Mouse (Mus musculus): ENCODE measurements around the gene Hist1h1b. TPM values are rescaled to one million over a fixed set of nuclear protein-coding genes. Genes with fewer than 3 reads are reported as not detected.
"Not testable (repeated sequence)": the region's sequence is repeated elsewhere in the genome, so short reads cannot be mapped to it uniquely, and the experiment has no call there.

The Hist1h1b gene
- polyA plus RNA-seq, 1 experiment from 2014 or later, result 3.2 TPM

GRCm38 (mm10) chr13:21778814-21779766 lies 1.3 kb downstream of the Hist1h1b start:
- no peaks in the 10 kb centered on the region for H3K36me3 ChIP-seq
- peak overlapping the region; percentile 71 for H3K9ac ChIP-seq
- peak overlapping the region; percentile 54 for H3K4me3 ChIP-seq
- H3K27me3 ChIP-seq, result no peaks in the 10 kb centered on the region
- no peaks in the 10 kb centered on the region for H3K9me3 ChIP-seq
- peaks cover 42% of the 10 kb centered on the region for H3K4me1 ChIP-seq (replicated peaks)
- WGBS, result 5% methylated on average over 33 of the region's 33 CpGs
- H3K4me2 ChIP-seq, result peak overlapping the region; percentile 94
- peak overlapping the region; percentile 82 for H3K27ac ChIP-seq (replicated peaks)
- ATAC-seq (ENCODE audit: low read depth), result peak; percentile 94

GRCm38 (mm10) chr13:21755707-21756106 lies 24.7 kb downstream of the Hist1h1b start:
- Histone ChIP-seq H3K4me1 (replicated peaks) (peaks cover 18% of the 10 kb centered on the region), H3K36me3 (no peaks in the 10 kb centered on the region), H3K4me2 (peak overlapping the region; percentile 25; the same call in 1 of the 2 replicates), H3K27me3 (no peaks in the 10 kb centered on the region), H3K27ac (replicated peaks) (no peak overlapping the region), H3K9me3 (no peaks in the 10 kb centered on the region), H3K9ac (no peak overlapping the region), H3K4me3 (no peak overlapping the region)
- whole genome bisulfite sequencing, result 69% methylated on average over 1 of the region's 1 CpGs
- no peak for ATAC-seq (ENCODE audit: low read depth)

DNA sequence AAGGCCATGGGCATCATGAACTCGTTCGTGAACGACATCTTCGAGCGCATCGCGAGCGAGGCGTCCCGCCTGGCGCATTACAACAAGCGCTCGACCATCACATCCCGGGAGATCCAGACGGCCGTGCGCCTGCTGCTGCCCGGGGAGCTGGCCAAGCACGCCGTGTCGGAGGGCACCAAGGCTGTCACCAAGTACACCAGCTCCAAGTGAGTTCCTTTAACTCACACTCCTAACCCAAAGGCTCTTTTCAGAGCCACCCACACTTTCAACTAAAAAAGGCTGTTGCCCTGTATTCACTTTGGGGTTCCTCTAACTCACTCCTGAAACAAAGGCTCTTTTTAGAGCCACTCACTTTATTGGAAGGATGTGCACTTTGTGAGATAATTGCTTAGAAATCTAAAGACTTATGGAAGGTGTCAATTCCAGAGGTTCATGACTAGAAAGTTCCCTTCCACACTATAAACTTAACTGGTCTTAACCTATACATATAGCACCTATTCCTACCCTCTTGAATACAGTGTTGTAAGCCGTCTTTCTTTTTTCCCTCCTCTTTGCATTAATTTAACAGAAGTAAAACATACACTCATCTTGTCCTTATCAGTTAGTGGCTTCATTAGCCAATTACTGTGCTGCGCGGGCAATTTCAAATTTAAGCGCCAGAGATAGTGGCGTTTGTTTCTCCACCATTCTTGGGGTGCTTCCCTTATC lies 26.0 kb downstream of the Hist1h1b start:
- ATAC-seq (ENCODE audit: low read depth), result peak; percentile 20
- H3K9me3 ChIP-seq, H3K36me3 ChIP-seq, H3K27me3 ChIP-seq: not testable (repeated sequence)
- H3K27ac ChIP-seq (replicated peaks), result peak overlapping the region; percentile 87
- under 1% methylated on average over 26 of the region's 26 CpGs for WGBS
- peak overlapping the region; percentile 76 for H3K4me2 ChIP-seq
- H3K4me1 ChIP-seq (replicated peaks), result peaks cover 23% of the 10 kb centered on the region
- peak overlapping the region; percentile 67 for H3K9ac ChIP-seq
- H3K4me3 ChIP-seq, result peak overlapping the region; percentile 47

DNA sequence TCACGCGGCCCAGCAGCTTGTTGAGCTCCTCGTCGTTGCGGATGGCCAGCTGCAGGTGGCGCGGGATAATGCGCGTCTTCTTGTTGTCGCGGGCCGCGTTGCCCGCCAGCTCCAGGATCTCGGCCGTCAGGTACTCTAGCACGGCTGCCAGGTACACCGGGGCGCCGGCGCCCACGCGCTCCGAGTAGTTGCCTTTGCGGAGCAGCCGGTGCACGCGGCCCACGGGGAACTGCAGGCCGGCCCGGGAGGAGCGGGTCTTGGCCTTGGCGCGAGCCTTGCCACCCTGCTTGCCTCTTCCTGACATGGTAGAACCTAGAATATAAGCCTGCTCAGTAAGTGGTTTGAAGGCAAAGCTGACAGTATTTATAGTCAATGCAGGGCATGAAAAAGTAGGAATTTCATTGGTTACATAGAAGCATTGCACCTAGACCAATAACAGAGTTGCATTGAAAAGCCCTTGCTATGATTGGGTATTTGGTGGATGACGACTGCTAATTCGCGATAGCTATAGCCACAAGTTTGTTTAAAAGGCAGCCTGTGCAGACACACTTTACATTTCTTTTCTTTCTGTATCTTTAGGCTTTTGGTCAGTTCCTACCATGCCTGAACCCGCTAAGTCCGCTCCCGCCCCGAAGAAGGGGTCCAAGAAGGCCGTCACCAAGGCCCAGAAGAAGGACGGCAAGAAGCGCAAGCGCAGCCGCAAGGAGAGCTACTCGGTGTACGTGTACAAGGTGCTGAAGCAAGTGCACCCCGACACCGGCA lies 26.7 kb downstream of the Hist1h1b start, which contains the start of the genes Hist1h2ak and Hist1h2bn:
Gene Hist1h2ak (minus strand): TSS at position 304 of the 762 bp plus-strand sequence.
Gene Hist1h2bn (plus strand): TSS at position 600 of the 762 bp plus-strand sequence.
- H3K36me3 ChIP-seq, H3K27me3 ChIP-seq, H3K9me3 ChIP-seq: not testable (repeated sequence)
- peak; percentile 95 for ATAC-seq (ENCODE audit: low read depth)
- Histone ChIP-seq H3K4me2 (peak within 1 kb of the TSS; percentile 76), H3K9ac (peak within 1 kb of the TSS; percentile 72), H3K27ac (replicated peaks) (peak within 1 kb of the TSS; percentile 94), H3K4me3 (peak within 1 kb of the TSS; percentile 47), H3K4me1 (replicated peaks) (peaks cover 30% of the 10 kb centered on the region)
- WGBS, result 1% methylated on average over 47 of the region's 50 CpGs

DNA sequence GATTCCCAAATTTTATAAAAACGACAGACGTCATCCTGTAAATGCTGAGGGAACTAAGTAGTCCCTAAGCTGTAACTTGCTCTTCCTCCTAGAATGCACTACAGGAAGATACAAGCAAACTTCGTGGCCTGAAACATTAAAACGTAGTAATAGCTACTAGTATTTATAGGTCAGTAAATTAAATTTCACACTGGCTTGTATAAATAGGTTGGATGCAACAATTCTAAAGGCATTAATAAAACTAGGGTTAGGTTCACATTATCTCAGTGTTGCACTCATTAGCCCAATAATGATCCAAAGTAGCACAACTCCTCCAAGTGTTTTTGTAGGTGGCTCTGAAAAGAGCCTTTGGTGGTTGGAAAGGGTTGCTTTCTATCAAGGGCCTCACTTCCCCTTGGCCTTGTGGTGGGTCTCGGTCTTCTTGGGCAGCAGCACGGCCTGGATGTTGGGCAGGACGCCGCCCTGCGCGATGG lies 27.3 kb downstream of the Hist1h1b start:
- no peak for ATAC-seq (ENCODE audit: low read depth)
- H3K9ac ChIP-seq, result peak overlapping the region; percentile 72
- WGBS, result 3% methylated on average over 10 of the region's 10 CpGs
- peak overlapping the region; percentile 47 for H3K4me3 ChIP-seq
- no peaks in the 10 kb centered on the region for H3K36me3 ChIP-seq
- H3K4me1 ChIP-seq (replicated peaks), result peaks cover 35% of the 10 kb centered on the region
- H3K9me3 ChIP-seq, result no peaks in the 10 kb centered on the region
- no peaks in the 10 kb centered on the region for H3K27me3 ChIP-seq
- peak overlapping the region; percentile 76 for H3K4me2 ChIP-seq
- H3K27ac ChIP-seq (replicated peaks), result peak overlapping the region; percentile 94

DNA sequence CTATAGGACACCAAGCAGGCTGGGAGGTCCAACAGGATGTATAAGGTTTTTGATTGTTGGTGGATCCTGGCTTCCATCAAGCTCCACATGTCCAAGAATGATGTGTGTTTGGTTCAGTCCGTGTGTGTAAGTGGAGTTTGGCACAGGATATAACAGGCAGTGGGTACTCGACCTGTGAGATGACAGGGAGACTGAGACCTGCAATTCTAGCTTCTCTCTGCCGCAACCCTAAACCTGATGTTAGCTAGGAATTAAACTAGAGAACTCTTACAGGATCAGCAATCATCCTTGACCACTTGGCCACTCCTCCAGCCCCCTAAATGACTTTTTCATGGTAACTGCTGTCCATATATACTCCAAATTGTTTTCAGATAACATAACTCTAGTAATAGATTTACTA lies 28.1 kb downstream of the Hist1h1b start:
- Histone ChIP-seq H3K36me3 (no peaks in the 10 kb centered on the region), H3K4me1 (replicated peaks) (peaks cover 39% of the 10 kb centered on the region), H3K27me3 (no peaks in the 10 kb centered on the region), H3K4me2 (peak overlapping the region; percentile 76), H3K9me3 (no peaks in the 10 kb centered on the region), H3K27ac (replicated peaks) (no peak overlapping the region), H3K4me3 (no peak overlapping the region), H3K9ac (no peak overlapping the region)
- ATAC-seq (ENCODE audit: low read depth), result no peak
- WGBS, result 50% methylated on average over 3 of the region's 3 CpGs

GRCm38 (mm10) chr13:21751827-21752226 lies 28.6 kb downstream of the Hist1h1b start:
- H3K9ac ChIP-seq, result no peak overlapping the region
- no peaks in the 10 kb centered on the region for H3K27me3 ChIP-seq
- 79% methylated on average over 3 of the region's 3 CpGs for WGBS
- 0 out of 2 replicates have a peak overlapping the region, but pooled peaks have one; percentile 76 for H3K4me2 ChIP-seq
- ATAC-seq (ENCODE audit: low read depth), result no peak
- no peak overlapping the region for H3K27ac ChIP-seq (replicated peaks)
- no peak overlapping the region for H3K4me3 ChIP-seq
- H3K36me3 ChIP-seq, result no peaks in the 10 kb centered on the region
- no peaks in the 10 kb centered on the region for H3K9me3 ChIP-seq
- H3K4me1 ChIP-seq (replicated peaks), result peaks cover 41% of the 10 kb centered on the region

- no peak for ATAC-seq (ENCODE audit: low read depth)
- Histone ChIP-seq H3K27ac (replicated peaks) (no peak overlapping the region), H3K27me3 (no peaks in the 10 kb centered on the region), H3K4me1 (replicated peaks) (peaks cover 41% of the 10 kb centered on the region), H3K36me3 (no peaks in the 10 kb centered on the region), H3K9me3 (no peaks in the 10 kb centered on the region), H3K4me2 (no peak overlapping the region), H3K4me3 (no peak overlapping the region), H3K9ac (no peak overlapping the region)
These were observed 29.0 kb downstream of the Hist1h1b start for GRCm38 (mm10) chr13:21751417-21751816.

DNA sequence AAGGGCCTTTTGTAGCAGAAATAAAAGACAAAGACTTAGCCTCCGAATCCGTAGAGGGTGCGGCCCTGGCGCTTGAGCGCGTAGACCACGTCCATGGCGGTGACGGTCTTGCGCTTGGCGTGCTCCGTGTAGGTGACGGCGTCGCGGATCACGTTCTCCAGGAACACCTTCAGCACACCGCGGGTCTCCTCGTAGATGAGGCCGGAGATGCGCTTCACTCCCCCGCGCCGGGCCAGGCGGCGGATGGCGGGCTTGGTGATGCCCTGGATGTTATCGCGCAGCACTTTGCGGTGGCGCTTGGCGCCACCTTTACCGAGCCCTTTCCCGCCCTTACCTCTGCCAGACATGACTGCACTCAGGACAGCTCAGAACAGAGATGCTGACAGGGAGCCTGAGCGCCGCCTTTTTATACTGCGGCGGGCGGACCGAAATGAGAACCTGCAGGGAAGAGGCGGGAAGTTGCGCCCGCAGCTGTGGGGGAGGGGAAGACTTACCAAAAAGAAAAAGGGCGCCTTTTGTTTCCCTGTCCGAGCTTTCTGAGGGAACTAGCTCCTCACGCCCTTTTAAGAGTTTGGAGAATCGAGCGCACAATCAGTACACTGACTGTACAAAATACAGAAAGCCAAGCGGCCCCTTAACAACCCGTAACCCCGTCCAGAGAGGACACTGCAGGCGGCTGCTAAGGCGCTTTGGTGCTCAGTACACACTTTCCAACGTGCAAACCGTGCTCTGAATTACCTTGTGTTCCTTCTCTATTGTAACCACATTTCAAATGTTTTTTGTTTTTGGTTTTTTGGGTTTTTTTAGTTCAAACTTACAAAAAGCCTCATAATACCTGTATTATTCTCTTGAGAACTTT lies 30.0 kb downstream of the Hist1h1b start, which contains the start of gene Hist1h4k:
Gene Hist1h4k (minus strand): TSS at position 347 of the 859 bp plus-strand sequence.
- H3K27ac ChIP-seq (replicated peaks), result peak within 1 kb of the TSS; percentile 90
- WGBS, result under 1% methylated on average over 48 of the region's 56 CpGs
- peak; percentile 86 for ATAC-seq (ENCODE audit: low read depth)
- peak within 1 kb of the TSS; percentile 89 for H3K4me2 ChIP-seq
- not testable (repeated sequence) for H3K9me3 ChIP-seq, H3K27me3 ChIP-seq, H3K36me3 ChIP-seq
- H3K4me3 ChIP-seq, result peak within 1 kb of the TSS; percentile 57
- H3K9ac ChIP-seq, result peak within 1 kb of the TSS; percentile 76
- H3K4me1 ChIP-seq (replicated peaks), result peaks cover 41% of the 10 kb centered on the region

DNA sequence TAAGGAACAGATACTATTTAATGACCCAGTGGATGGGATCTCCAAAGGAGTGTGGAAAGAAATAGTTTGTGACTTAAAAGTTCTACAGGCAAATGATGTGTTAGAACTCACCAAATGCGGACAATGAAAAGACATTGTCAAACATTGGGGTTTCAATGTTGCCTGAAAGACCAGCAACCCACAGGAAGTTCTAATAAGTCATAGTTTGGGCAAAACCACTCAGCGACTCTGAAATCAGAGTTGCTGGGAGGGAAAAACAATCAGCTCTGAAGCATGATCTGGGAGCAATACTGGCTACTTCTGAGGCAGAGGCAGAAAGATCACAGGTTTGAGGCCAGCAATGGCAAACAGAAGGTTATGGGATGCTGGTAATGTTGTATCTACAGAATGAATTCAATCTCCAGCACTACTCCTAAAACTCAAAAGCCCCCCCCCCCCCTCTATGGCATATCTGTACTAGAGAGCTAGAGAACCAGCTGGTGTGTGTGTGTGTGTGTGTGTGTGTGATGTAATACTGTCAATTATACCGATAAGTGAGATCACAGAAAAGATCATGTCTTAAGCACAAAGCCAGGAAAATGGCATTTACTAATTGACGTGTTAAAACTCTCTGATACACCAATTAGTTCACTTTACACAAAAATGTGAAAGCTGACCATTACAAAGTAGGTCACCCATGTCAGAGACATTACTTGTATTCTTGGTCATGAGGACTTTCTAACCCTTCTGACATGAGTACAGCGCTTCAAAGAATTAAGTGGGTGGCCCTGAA lies 30.9 kb downstream of the Hist1h1b start:
- ATAC-seq (ENCODE audit: low read depth), result no peak
- Histone ChIP-seq H3K9me3 (no peaks in the 10 kb centered on the region), H3K4me1 (replicated peaks) (peaks cover 37% of the 10 kb centered on the region), H3K4me3 (peak overlapping the region; percentile 57), H3K27me3 (no peaks in the 10 kb centered on the region), H3K36me3 (no peaks in the 10 kb centered on the region), H3K4me2 (peak overlapping the region; percentile 89), H3K27ac (replicated peaks) (peak overlapping the region; percentile 90), H3K9ac (peak overlapping the region; percentile 76)
- WGBS, result 6% methylated on average over 5 of the region's 5 CpGs
